Mouse (Mus musculus): Measurements from ENCODE around the gene Olfr64. TPM values are rescaled to one million over a fixed set of nuclear protein-coding genes. Genes with fewer than 3 reads are reported as not detected.

Gene Olfr64
- polyA plus RNA-seq, 1 experiment = not detected

- no peaks in the 10 kb centered on the region for H3K36me3 ChIP-seq (replicated peaks; ENCODE audit: low read length)
- no peaks in the 10 kb centered on the region for H3K27me3 ChIP-seq (replicated peaks)
- no peaks in the 10 kb centered on the region for H3K9me3 ChIP-seq
- TF ChIP-seq FLI1 (IDR thresholded peaks at IDR 0.05; ENCODE audit: low read length) (no peak), GATA1 (IDR thresholded peaks at IDR 0.05; ENCODE audit: borderline replicate concordance, low read length) (no peak)
- peaks cover 18% of the 10 kb centered on the region for H3K4me1 ChIP-seq
- H3K4me3 ChIP-seq (replicated peaks) = no peak within 1 kb of the TSS
These were observed 51.3 kb downstream of the Olfr64 start, which contains the start of gene Hbb-bh1 for GRCm38 (mm10) chr7:103843034-103843433. Hbb-bh1 (minus strand) TSS chr7:103843164.

- TF ChIP-seq FLI1 (IDR thresholded peaks at IDR 0.05; ENCODE audit: low read length) = no peak
- TF ChIP-seq GATA1 (IDR thresholded peaks at IDR 0.05; ENCODE audit: borderline replicate concordance, low read length) = no peak
- H3K4me1 ChIP-seq = peaks cover 26% of the 10 kb centered on the region
These were observed 54.0 kb downstream of the Olfr64 start, which contains the start of gene Hbb-bh2 for GRCm38 (mm10) chr7:103840268-103840667. Hbb-bh2 (minus strand) TSS chr7:103840520.

More at GRCm38 (mm10) chr7:103840268-103840667, 54.0 kb downstream of the Olfr64 start, which contains the start of gene Hbb-bh2:
- Histone ChIP-seq H3K36me3 (replicated peaks; ENCODE audit: low read length) (no peaks in the 10 kb centered on the region), H3K4me3 (replicated peaks) (no peak within 1 kb of the TSS), H3K9me3 (no peaks in the 10 kb centered on the region), H3K27me3 (replicated peaks) (no peaks in the 10 kb centered on the region)

Other genes starting within 250 kb of the Olfr64 start
- 0.41 TPM in 1 of 2 replicates, not detected in the other for gene Olfr623, start 230.8 kb downstream of the Olfr64 start, polyA plus RNA-seq (2012; ENCODE audit: insufficient read depth, low replicate concordance)
- not detected in 2 replicates for gene Olfr624, start 223.3 kb downstream of the Olfr64 start, polyA plus RNA-seq (2012; ENCODE audit: insufficient read depth, low replicate concordance)
- gene Olfr625-ps1, start 211.8 kb downstream of the Olfr64 start, polyA plus RNA-seq (2012; ENCODE audit: insufficient read depth, low replicate concordance) = not detected in 2 replicates
- not detected in 2 replicates for gene Olfr243, start 179.8 kb downstream of the Olfr64 start, polyA plus RNA-seq (2012; ENCODE audit: insufficient read depth, low replicate concordance)
- gene Olfr628, start 164.1 kb downstream of the Olfr64 start, polyA plus RNA-seq (2012; ENCODE audit: insufficient read depth, low replicate concordance) = not detected in 2 replicates
- not detected in 2 replicates for gene Olfr629, start 149.5 kb downstream of the Olfr64 start, polyA plus RNA-seq (2012; ENCODE audit: insufficient read depth, low replicate concordance)
- not detected in 2 replicates for gene Olfr630, start 137.2 kb downstream of the Olfr64 start, polyA plus RNA-seq (2012; ENCODE audit: insufficient read depth, low replicate concordance)
- gene Olfr69, start 122.9 kb downstream of the Olfr64 start, polyA plus RNA-seq (2012; ENCODE audit: insufficient read depth, low replicate concordance) = not detected in 2 replicates
- not detected in 2 replicates for gene Olfr68, start 114.8 kb downstream of the Olfr64 start, polyA plus RNA-seq (2012; ENCODE audit: insufficient read depth, low replicate concordance)
- not detected in 2 replicates for gene Olfr67, start 102.7 kb downstream of the Olfr64 start, polyA plus RNA-seq (2012; ENCODE audit: insufficient read depth, low replicate concordance)
- 492 and 1,761 TPM in 2 replicates for gene Hbb-bt, start 80.5 kb downstream of the Olfr64 start, polyA plus RNA-seq (2012; ENCODE audit: insufficient read depth, low replicate concordance)
- gene Hbb-bs, start 66.4 kb downstream of the Olfr64 start, polyA plus RNA-seq (2012; ENCODE audit: insufficient read depth, low replicate concordance) = 423 and 663 TPM in 2 replicates
- not detected in 2 replicates for gene Hbb-bh2, start 54.0 kb downstream of the Olfr64 start, polyA plus RNA-seq (2012; ENCODE audit: insufficient read depth, low replicate concordance)
- gene Hbb-bh1, start 51.3 kb downstream of the Olfr64 start, polyA plus RNA-seq (2012; ENCODE audit: insufficient read depth, low replicate concordance) = not detected in 2 replicates
- 3.6 TPM in 1 of 2 replicates, not detected in the other for gene Hbb-y, start 41.3 kb downstream of the Olfr64 start, polyA plus RNA-seq (2012; ENCODE audit: insufficient read depth, low replicate concordance)
- not detected in 2 replicates for gene Olfr66, start 8.2 kb downstream of the Olfr64 start, polyA plus RNA-seq (2012; ENCODE audit: insufficient read depth, low replicate concordance)
- not detected in 2 replicates for gene Olfr65, start 9.0 kb upstream of the Olfr64 start, polyA plus RNA-seq (2012; ENCODE audit: insufficient read depth, low replicate concordance)
- not detected in 2 replicates for gene Olfr631, start 34.3 kb upstream of the Olfr64 start, polyA plus RNA-seq (2012; ENCODE audit: insufficient read depth, low replicate concordance)
- not detected in 2 replicates for gene Olfr632, start 39.9 kb upstream of the Olfr64 start, polyA plus RNA-seq (2012; ENCODE audit: insufficient read depth, low replicate concordance)
- not detected in 2 replicates for gene Olfr633, start 50.0 kb upstream of the Olfr64 start, polyA plus RNA-seq (2012; ENCODE audit: insufficient read depth, low replicate concordance)
- gene Olfr635, start 76.7 kb upstream of the Olfr64 start, polyA plus RNA-seq (2012; ENCODE audit: insufficient read depth, low replicate concordance) = not detected in 2 replicates
- not detected in 2 replicates for gene Olfr638, start 104.3 kb upstream of the Olfr64 start, polyA plus RNA-seq (2012; ENCODE audit: insufficient read depth, low replicate concordance)
- not detected in 2 replicates for gene Olfr639, start 122.8 kb upstream of the Olfr64 start, polyA plus RNA-seq (2012; ENCODE audit: insufficient read depth, low replicate concordance)
- gene Olfr640, start 131.1 kb upstream of the Olfr64 start, polyA plus RNA-seq (2012; ENCODE audit: insufficient read depth, low replicate concordance) = not detected in 2 replicates
- gene Olfr641, start 141.0 kb upstream of the Olfr64 start, polyA plus RNA-seq (2012; ENCODE audit: insufficient read depth, low replicate concordance) = not detected in 2 replicates
- not detected in 2 replicates for gene Olfr642, start 158.2 kb upstream of the Olfr64 start, polyA plus RNA-seq (2012; ENCODE audit: insufficient read depth, low replicate concordance)
- gene 4930516K23Rik, start 167.0 kb upstream of the Olfr64 start, polyA plus RNA-seq (2012; ENCODE audit: insufficient read depth, low replicate concordance) = 0.04 TPM in 1 of 2 replicates, not detected in the other
- gene Olfr644, start 177.4 kb upstream of the Olfr64 start, polyA plus RNA-seq (2012; ENCODE audit: insufficient read depth, low replicate concordance) = not detected in 2 replicates
- not detected in 2 replicates for gene Olfr645, start 191.0 kb upstream of the Olfr64 start, polyA plus RNA-seq (2012; ENCODE audit: insufficient read depth, low replicate concordance)
- 0.13 TPM in 1 of 2 replicates, not detected in the other for gene Olfr646, start 210.4 kb upstream of the Olfr64 start, polyA plus RNA-seq (2012; ENCODE audit: insufficient read depth, low replicate concordance)
- gene Ubqln5, start 235.3 kb upstream of the Olfr64 start, polyA plus RNA-seq (2012; ENCODE audit: insufficient read depth, low replicate concordance) = not detected in 2 replicates
- not detected in 2 replicates for gene Olfr643, start 242.9 kb upstream of the Olfr64 start, polyA plus RNA-seq (2012; ENCODE audit: insufficient read depth, low replicate concordance)
- not detected in 2 replicates for gene Ubqln3, start 248.8 kb upstream of the Olfr64 start, polyA plus RNA-seq (2012; ENCODE audit: insufficient read depth, low replicate concordance)